Mouse (Mus musculus) left cerebral cortex, postnatal 4 days (tissue): ENCODE results near the gene Ptgr1. TPM values are rescaled to one million over a fixed set of nuclear protein-coding genes. Genes with fewer than 3 reads are reported as not detected.

Experiments used
- DNase-seq: peaks from one replicate; pipeline ENCODE4 v3.0.0-alpha.2; 2022
- intact Hi-C: fragments of 180-260 bp; cut with DNase I; formaldehyde crosslinking; loops from one replicate; pipeline ENCODE4 v1.15.1; 2025
- total RNA-seq, 2 experiments: library from RNA; stranded (reverse); gene quantifications; 2 replicates each; pipeline ENCODE4 v1.2.3; 2021

The Ptgr1 gene
- total RNA-seq, 2 experiments from 2014 or later = 5.4 to 6.2 TPM

GRCm38 (mm10) chr4:58932541-58932940 is 54.4 kb downstream of the Ptgr1 start:
- DNase-seq = no peak
- intact Hi-C loops = no loop called here

DNA sequence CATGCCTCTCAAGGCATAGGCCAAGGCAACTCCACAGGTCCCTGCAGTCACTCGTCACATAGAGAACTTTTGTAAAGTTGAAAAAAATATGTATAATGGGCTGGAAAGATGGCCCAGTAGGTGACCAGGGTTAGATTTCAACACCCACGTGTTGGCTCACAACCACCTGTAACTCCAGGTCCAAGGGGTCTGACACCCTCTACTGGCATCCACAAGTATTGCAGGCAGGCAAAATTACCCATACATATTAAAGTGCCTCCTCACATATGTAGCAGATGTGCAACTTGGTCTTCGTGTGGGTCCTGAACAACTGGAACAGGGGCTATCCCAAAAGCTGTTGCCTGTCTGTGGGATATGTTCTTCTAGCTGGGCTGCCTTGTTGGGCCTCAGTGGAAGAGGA is 59.3 kb downstream of the Ptgr1 start:
- no peak for DNase-seq
- intact Hi-C loops = no loop called here

DNA sequence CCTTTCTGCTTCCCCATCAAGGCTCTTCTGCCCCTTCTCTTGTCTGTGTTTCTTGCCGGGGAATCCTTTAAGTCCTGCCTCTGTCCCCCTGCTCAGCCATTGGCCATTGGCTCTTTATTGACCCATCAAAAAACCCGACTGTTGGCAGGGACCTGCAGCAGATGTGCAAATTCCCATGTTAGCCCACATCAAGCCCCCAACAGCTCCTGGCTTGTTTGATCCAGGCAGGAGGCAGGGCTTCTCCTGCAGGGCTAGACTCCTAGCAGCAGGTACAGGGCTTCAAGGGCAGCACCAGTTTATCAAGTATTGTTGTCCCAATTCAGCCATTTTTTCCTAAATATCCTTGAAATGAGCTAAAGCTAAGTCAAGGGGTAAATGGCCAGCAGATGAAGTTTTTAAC is 60.8 kb downstream of the Ptgr1 start:
- intact Hi-C loops = no loop called here
- no peak for DNase-seq

GRCm38 (mm10) chr4:58925664-58926063 is 61.3 kb downstream of the Ptgr1 start:
- intact Hi-C loops = no loop called here
- DNase-seq = no peak

DNA sequence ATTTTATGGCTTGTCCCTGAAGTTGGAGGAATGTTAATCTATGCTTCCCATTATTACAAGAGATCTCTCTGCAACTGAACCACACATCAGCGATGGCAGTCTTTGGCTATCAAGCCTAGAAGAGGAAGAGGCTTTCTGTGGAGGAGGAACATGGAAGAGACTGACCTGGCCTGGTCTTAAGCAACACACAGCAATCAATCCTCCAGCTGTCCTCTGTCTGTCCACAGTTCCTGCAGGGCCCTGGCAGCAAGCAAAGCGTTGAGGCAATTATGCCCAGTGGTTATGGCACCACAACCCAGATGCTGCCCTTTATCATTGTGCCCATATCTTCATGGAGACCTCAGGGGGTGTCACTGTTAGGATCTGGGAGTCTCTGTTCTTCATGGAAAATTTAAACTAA is 63.0 kb downstream of the Ptgr1 start:
- DNase-seq = no peak
- intact Hi-C loops = no loop called here

Other genes starting within 250 kb of the Ptgr1 start
- gene Olfr267, start 199.4 kb downstream of the Ptgr1 start, total RNA-seq = under 1 TPM; 0.30 to 0.34 TPM
- 100 to 1,000 TPM; 143 to 147 TPM for gene Ecpas, start 74.4 kb downstream of the Ptgr1 start, total RNA-seq
- gene Zkscan16, start 43.5 kb downstream of the Ptgr1 start, total RNA-seq = 10 to 100 TPM; 11.9 to 13.0 TPM
- gene Dnajc25, start 7.9 kb upstream of the Ptgr1 start, total RNA-seq = 1 to 10 TPM; 8.4 to 8.8 TPM
- gene Gm20503, start 16.1 kb upstream of the Ptgr1 start, total RNA-seq = 1 to 10 TPM in 1 of 2 experiments, not detected in 1; 2.3 TPM
- 100 to 1,000 TPM; 145 to 167 TPM for gene Gng10, start 48.0 kb upstream of the Ptgr1 start, total RNA-seq
- not detected for gene AI481877, start 151.9 kb upstream of the Ptgr1 start, total RNA-seq
- gene Ugcg, start 202.1 kb upstream of the Ptgr1 start, total RNA-seq = 100 to 1,000 TPM; 101 to 104 TPM